Mouse (Mus musculus): ENCODE data around the gene Fam102b.

DNA sequence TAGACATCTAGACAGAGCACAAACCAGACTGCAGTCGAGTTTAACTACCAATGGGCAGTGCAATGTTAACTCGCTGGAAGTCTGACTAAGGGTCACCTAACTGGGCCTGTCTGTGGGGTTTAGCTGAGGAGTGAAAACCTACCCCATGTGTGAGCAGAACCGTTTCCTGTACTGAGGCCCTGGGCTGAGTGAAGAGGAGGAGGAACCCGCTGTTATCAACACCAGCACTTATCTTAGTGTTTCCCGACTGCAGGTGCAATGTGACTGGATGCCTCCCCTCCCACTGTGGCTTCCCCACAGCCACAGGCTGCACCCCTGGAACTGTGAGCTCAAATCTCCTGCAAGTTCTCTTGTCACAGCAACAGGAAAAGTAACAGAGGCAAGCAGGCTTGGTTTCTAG lies 43.4 kb downstream of the Fam102b start:
- TF ChIP-seq CTCF (IDR thresholded peaks at IDR 0.05; ENCODE audit: extremely low read depth, insufficient read depth, low read length) = no peak
- TF ChIP-seq POLR2A (IDR thresholded peaks at IDR 0.05; ENCODE audit: extremely low read depth, insufficient read depth, low read length) = no peak
